Mouse (Mus musculus) midbrain, embryonic 16.5 days (tissue): ENCODE results near the gene Tpk1. TPM values are rescaled to one million over a fixed set of nuclear protein-coding genes. Genes with fewer than 3 reads are reported as not detected.

ENCODE experiments used
- ATAC-seq: fragments of 200-750 bp; cut with Nextera tagmentation; 2 replicates; pipeline ENCODE4 v1.8.0; 2017; ENCODE audit warnings: moderate TSS enrichment
- H3K27ac ChIP-seq: fragments of 300-500 bp; sonication (generic); 2 replicates; pipeline ENCODE4 v1.5.1; 2014; ENCODE audit warnings: mild to moderate bottlenecking, low read length, mixed read lengths
- H3K27me3 ChIP-seq: fragments of 300-500 bp; sonication (generic); 2 replicates; pipeline ENCODE4 v1.6.1; 2014; ENCODE audit warnings: low read depth, low read length, mixed read lengths; ENCODE audit not compliant: control insufficient read depth, insufficient read depth
- H3K36me3 ChIP-seq: fragments of 300-500 bp; sonication (generic); 2 replicates; pipeline ENCODE4 v1.6.1; 2014; ENCODE audit warnings: mild to moderate bottlenecking, low read length, moderate library complexity, mixed read lengths; ENCODE audit not compliant: control insufficient read depth, insufficient read depth
- H3K4me1 ChIP-seq: fragments of 300-500 bp; sonication (generic); 2 replicates; pipeline ENCODE4 v1.6.1; 2014; ENCODE audit warnings: mild to moderate bottlenecking, low read length, mixed read lengths; ENCODE audit not compliant: control insufficient read depth, insufficient read depth
- H3K4me2 ChIP-seq: fragments of 300-500 bp; sonication (generic); 2 replicates; pipeline ENCODE4 v1.6.1; 2014; ENCODE audit warnings: mild to moderate bottlenecking, low read length, mixed read lengths
- H3K4me3 ChIP-seq: fragments of 300-500 bp; sonication (generic); 2 replicates; pipeline ENCODE4 v1.5.1; 2014; ENCODE audit warnings: low read depth, mild to moderate bottlenecking, low read length, moderate library complexity, mixed read lengths
- H3K9ac ChIP-seq: fragments of 300-500 bp; sonication (generic); 2 replicates; pipeline ENCODE4 v1.6.1; 2014; ENCODE audit warnings: low read depth, low read length, mixed read lengths
- H3K9me3 ChIP-seq: fragments of 300-500 bp; sonication (generic); replicated peaks from 2 replicates; pipeline ENCODE4 v1.6.1; 2014; ENCODE audit warnings: mild to moderate bottlenecking, low read length, mixed read lengths; ENCODE audit not compliant: control insufficient read depth, poor library complexity, severe bottlenecking
- WGBS: fragments of 180-500 bp; shearing (Covaris S2); extraction: QIAGEN DNeasy Blood & Tissue Kit; methylation state at CpG from one replicate; pipeline ENCODE4 v1.1.7; 2014; 5-methylcytosine and 5-hydroxymethylcytosine counted together
- polyA plus RNA-seq: library from polyadenylated mRNA; unstranded; fragments of >200 nt; fragmentation: Nextera tagmentation; extraction: Ambion mirVana; gene quantifications from 2 replicates; pipeline ENCODE4 v1.2.1, GENCODE M21; 2015

The Tpk1 gene
- polyA plus RNA-seq, 1 experiment from 2014 or later = 6.1 TPM

DNA sequence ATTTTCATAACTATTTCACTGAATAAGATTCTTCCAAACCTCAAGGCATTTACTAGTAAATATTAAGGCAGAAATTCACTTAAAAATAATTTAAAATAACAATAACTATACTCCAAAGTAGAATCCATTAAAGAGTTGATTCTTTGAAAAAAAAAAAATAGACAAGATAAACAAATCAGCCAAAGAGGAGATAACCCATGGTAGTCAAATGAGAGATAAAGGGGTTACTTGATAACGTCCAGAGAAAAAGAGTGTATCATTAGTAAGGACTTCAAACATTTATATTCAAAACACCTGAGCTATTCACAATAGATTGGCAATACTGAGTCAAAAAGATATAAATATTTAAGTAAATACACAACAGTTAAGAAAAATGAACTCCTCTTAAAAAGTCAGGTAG, 114.7 kb downstream of the Tpk1 start:
- no peak for ATAC-seq

DNA sequence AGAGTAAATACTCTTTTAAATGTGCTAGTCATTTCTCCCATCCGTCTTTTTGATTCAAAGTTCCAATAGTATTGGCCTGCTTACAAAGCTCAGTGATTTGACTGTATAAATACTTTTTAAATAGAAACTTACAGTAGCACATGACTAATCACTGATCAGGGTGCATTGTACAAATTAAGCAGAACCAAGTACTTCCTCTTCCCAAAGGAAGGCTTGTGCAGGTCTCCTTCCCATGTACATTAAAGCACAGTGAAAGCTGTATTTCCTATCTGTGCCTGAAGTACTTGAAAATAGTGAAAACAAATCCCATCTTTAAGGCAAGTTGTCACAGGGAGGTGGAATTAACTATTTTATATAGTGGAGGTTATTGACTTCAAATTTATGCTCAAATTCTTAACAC, 119.5 kb downstream of the Tpk1 start:
- Histone ChIP-seq H3K4me2 (no peak overlapping the region), H3K9ac (no peak overlapping the region), H3K4me3 (no peak overlapping the region), H3K27me3 (no peaks in the 10 kb centered on the region), H3K9me3 (no peaks in the 10 kb centered on the region), H3K36me3 (no peaks in the 10 kb centered on the region), H3K4me1 (no peaks in the 10 kb centered on the region), H3K27ac (no peak overlapping the region)
- ATAC-seq = no peak
- WGBS = 93% methylated on average over 1 of the region's 1 CpGs

More for the DNA sequence above, 114.7 kb downstream of the Tpk1 start:
- 95% methylated on average over 1 of the region's 1 CpGs for WGBS
- Histone ChIP-seq H3K27ac (no peak overlapping the region), H3K4me3 (no peak overlapping the region), H3K9me3 (no peaks in the 10 kb centered on the region), H3K4me2 (no peak overlapping the region), H3K27me3 (no peaks in the 10 kb centered on the region), H3K36me3 (no peaks in the 10 kb centered on the region), H3K9ac (no peak overlapping the region), H3K4me1 (no peaks in the 10 kb centered on the region)

DNA sequence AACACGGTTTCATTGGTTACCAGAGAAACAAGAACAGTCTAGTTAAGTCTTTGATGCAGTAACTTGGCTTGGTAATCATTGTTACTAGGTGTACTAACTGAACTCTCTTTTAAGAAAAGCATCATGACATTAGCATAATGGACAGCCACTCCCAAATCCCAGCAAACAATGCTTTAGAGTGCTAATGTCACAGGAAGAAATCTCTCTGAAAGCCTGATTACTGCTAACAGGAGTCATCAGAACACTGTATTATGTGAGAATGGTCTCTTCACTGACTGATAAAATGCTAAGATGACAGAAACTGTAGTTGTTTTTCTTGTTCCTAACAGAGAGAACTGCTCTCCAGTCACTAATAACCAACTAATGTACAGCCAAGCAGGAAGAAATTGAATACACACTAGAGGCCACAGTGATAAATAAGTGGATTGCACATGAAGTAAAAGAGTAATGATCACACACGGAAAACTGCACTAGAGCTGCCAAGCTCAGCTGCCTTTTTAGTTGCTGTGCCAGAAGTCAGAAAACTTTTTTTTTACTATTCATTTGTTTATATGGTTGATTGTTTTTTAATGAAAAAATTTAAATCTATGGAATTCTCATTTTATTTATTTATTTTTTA, 128.7 kb downstream of the Tpk1 start:
- no peak overlapping the region for H3K4me2 ChIP-seq
- WGBS = 79% methylated on average over 2 of the region's 2 CpGs
- no peaks in the 10 kb centered on the region for H3K4me1 ChIP-seq

DNA sequence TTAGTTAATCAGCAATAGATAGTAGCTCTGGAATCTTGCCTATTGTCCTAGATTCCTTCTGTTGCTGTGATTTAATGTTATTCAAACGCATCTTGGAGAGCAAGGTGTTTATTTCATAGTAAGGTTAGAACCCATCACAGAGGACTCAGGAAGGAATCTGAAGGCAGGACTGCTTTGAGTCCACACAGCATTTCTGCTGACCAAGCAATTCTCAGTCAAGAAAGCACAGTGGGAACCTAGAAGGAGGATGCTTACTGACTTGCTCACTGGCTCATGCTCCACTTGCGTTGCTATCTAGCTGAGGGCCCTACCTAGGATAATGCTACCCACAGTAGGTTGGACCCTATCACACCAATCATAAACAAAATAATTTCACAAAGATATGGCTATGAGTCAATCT, 130.6 kb downstream of the Tpk1 start:
- Histone ChIP-seq H3K27ac (no peak overlapping the region), H3K4me3 (no peak overlapping the region), H3K4me2 (no peak overlapping the region), H3K27me3 (no peaks in the 10 kb centered on the region), H3K4me1 (no peaks in the 10 kb centered on the region), H3K9ac (no peak overlapping the region), H3K9me3 (no peaks in the 10 kb centered on the region), H3K36me3 (no peaks in the 10 kb centered on the region)
- ATAC-seq = no peak
- WGBS = 96% methylated on average over 2 of the region's 2 CpGs

More for the DNA sequence above, 128.7 kb downstream of the Tpk1 start:
- Histone ChIP-seq H3K36me3 (no peaks in the 10 kb centered on the region), H3K9me3 (no peaks in the 10 kb centered on the region), H3K27me3 (no peaks in the 10 kb centered on the region), H3K4me3 (no peak overlapping the region), H3K9ac (no peak overlapping the region), H3K27ac (no peak overlapping the region)
- no peak for ATAC-seq

DNA sequence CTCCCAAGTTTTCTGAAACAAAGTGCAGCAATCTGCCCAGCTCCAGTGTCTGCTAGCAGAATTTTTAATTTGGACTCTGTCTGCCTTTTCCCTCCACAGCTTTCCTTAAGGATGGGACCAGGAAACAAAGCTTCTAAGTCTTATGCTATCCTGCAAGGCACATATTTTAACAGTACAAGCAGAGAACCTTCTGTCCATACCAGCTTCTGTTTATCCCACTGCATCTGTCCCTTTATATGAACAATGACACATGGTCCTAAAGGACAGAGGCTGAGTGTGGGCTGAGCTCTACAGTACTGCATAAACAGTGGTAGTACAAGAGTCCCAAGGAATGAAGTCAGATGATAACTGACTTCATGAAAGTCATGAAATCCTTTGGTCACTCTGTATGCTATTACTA, 132.8 kb downstream of the Tpk1 start:
- H3K9ac ChIP-seq = no peak overlapping the region
- H3K27me3 ChIP-seq = no peaks in the 10 kb centered on the region
- no peaks in the 10 kb centered on the region for H3K4me1 ChIP-seq
- no peaks in the 10 kb centered on the region for H3K36me3 ChIP-seq
- ATAC-seq = no peak
- H3K4me3 ChIP-seq = no peak overlapping the region
- H3K9me3 ChIP-seq = no peaks in the 10 kb centered on the region
- H3K27ac ChIP-seq = no peak overlapping the region
- H3K4me2 ChIP-seq = no peak overlapping the region

DNA sequence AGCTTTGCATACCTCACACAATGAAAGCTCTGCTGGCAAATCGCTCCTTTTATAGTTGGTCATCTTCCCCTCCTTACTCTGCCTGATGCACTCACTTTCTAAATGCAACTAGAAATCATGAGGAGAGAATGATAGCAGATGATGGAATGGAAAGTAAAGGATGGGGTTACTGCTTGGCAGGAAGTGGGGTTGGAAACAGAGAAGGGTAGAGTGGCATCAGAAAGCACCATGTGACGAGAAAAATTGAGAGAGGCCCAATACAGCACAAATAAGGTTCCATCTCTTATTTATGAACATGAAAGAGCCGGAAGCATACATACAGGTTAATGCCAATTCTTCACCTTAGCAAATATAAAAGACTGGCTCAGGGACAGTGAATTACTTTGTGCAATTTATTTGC, 133.3 kb downstream of the Tpk1 start:
- ATAC-seq = no peak
- Histone ChIP-seq H3K9ac (no peak overlapping the region), H3K4me1 (no peaks in the 10 kb centered on the region), H3K4me3 (no peak overlapping the region), H3K4me2 (no peak overlapping the region), H3K36me3 (no peaks in the 10 kb centered on the region), H3K27me3 (no peaks in the 10 kb centered on the region), H3K9me3 (no peaks in the 10 kb centered on the region), H3K27ac (no peak overlapping the region)
- WGBS = 74% methylated on average over 3 of the region's 3 CpGs

DNA sequence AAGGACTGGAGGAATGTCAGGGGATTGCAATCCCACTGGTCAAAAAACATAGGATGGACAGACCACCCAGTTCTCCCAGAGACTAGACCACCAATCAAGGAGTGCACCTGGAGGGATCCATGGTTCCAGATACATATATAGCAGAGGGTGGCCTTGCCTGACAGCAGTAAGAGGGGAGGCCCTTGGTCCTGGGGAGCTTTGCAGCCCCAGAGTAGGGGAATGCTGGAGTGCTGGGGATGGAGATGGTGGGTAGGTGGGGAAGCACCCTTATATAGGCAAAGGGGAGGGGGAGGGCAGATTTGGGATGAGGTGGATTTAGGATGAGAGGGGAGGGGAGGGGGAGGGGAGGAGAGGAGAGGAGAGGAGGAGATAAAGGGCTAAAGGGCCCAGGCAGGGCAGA, 134.1 kb downstream of the Tpk1 start:
- Histone ChIP-seq H3K4me2 (no peak overlapping the region), H3K27me3 (no peaks in the 10 kb centered on the region), H3K27ac (no peak overlapping the region), H3K9ac (no peak overlapping the region), H3K4me3 (no peak overlapping the region), H3K4me1 (no peaks in the 10 kb centered on the region), H3K36me3 (no peaks in the 10 kb centered on the region), H3K9me3 (no peaks in the 10 kb centered on the region)
- ATAC-seq = no peak

DNA sequence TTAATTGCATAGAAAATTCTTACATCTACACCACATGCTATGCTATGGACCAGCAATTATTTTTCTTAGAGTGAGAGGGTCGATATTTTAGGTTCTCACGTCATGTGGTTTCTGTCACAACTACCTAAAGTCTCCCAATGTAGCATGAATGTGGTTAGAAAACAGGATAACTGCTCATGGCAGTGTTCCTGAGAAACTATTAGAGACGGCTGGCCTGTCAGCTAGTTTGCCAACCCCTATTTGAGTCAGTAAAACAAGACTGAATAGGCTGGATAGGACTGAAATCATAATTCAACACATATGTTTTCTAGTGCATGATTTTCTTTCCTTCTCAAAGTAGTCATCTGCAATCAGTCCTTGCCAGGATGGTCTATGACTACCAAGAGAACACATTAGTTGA, 137.1 kb downstream of the Tpk1 start:
- H3K27ac ChIP-seq = no peak overlapping the region
- no peak overlapping the region for H3K9ac ChIP-seq
- H3K27me3 ChIP-seq = no peaks in the 10 kb centered on the region
- no peaks in the 10 kb centered on the region for H3K36me3 ChIP-seq
- WGBS = 79% methylated on average over 3 of the region's 3 CpGs
- H3K9me3 ChIP-seq = no peaks in the 10 kb centered on the region
- no peak overlapping the region for H3K4me2 ChIP-seq
- no peaks in the 10 kb centered on the region for H3K4me1 ChIP-seq
- no peak for ATAC-seq
- H3K4me3 ChIP-seq = no peak overlapping the region

DNA sequence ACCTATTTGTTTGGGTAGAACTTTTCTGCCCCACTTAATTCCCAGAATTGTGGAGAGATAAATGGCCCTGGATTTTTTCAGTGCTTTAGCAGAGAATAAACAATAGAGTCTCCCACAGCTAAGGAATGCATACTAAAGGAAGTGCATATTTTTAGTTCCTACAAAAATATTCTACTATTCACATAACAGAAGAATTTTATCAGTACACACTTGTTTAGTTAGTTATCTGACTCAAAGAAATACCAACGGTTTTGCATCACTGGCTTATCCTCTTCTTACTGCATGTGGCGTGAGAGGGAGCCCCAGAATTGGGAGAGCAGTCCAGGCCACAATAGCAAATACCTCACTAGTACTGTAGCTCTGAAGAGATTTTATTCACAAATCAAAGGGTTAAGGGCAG, 141.1 kb downstream of the Tpk1 start:
- H3K27ac ChIP-seq = no peak overlapping the region
- no peak overlapping the region for H3K4me3 ChIP-seq
- H3K9me3 ChIP-seq = no peaks in the 10 kb centered on the region
- H3K4me2 ChIP-seq = no peak overlapping the region
- H3K27me3 ChIP-seq = no peaks in the 10 kb centered on the region
- WGBS = 82% methylated on average over 2 of the region's 2 CpGs
- ATAC-seq = no peak
- no peak overlapping the region for H3K9ac ChIP-seq
- H3K4me1 ChIP-seq = peaks cover 3% of the 10 kb centered on the region; the same call in 1 of the 2 replicates
- no peaks in the 10 kb centered on the region for H3K36me3 ChIP-seq
